20 mouse cellular contexts compared by ENCODE assay signal in the genomic region with DNA sequence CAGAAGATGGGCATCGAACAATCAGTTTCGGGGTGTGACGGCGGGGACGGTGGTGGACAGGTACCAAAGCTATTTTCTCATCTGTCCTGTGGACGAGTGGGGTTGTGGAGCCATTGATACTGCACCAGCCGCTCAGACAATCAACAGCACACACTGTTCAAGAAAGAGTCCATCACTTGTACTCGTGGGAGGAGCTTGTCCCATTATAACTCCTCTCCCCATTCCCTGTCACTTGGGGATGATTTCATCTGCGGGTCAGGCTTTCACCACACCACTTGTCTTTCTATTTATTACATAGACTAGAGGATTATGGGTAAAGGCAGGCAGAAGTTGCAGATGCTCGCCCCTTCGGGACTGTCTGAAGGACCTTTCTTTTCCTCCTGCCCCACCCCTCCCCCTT. TPM values are rescaled to one million over a fixed set of nuclear protein-coding genes. Genes with fewer than 3 reads are reported as not detected.
A peak's percentile ranks its signal among the peaks of the same experiment; 100 is the strongest.
DNase-seq lines count a peak whose midpoint lies in the region; ATAC-seq and TF ChIP-seq lines count a peak whose summit lies in the region.
"Had no signal": no experiment of that assay in that cellular context is flagged by ENCODE, and none has a peak within 500 bp of the region (broad histone marks: within the 10 kb centered on the region; RNA-seq: fewer than 3 reads in every experiment).

No protein-coding gene starts in this region.

- peaks cover 36% of the 10 kb centered on the region for H3K4me1 ChIP-seq in heart, embryonic 12.5 days (replicated peaks)
- peaks cover 29% of the 10 kb centered on the region for H3K4me1 ChIP-seq in heart, embryonic 15.5 days (replicated peaks)
- H3K4me1 ChIP-seq in kidney, adult 2 months (ENCODE audit: control insufficient read depth, insufficient read depth, low read length) = no peaks in the 10 kb centered on the region

- peaks cover 27% of the 10 kb centered on the region for H3K36me3 ChIP-seq in heart, embryonic 12.5 days
- no peaks in the 10 kb centered on the region for H3K36me3 ChIP-seq in heart, embryonic 15.5 days
- H3K36me3 ChIP-seq in kidney, adult 2 months (ENCODE audit: control insufficient read depth, insufficient read depth, low read length) = no peaks in the 10 kb centered on the region

- ATAC-seq in heart, embryonic 12.5 days (ENCODE audit: insufficient number of reproducible peaks, low FRiP score) = 0 out of 2 replicates have a peak, but pooled peaks have one; percentile 26
- ATAC-seq in heart, embryonic 15.5 days (replicated peaks; ENCODE audit: insufficient number of reproducible peaks, insufficient read depth, low FRiP score, low read depth) = no peak; the same call in 1 of the 2 replicates
- ATAC-seq: activated CD4-positive, CD25-positive, alpha-beta regulatory T cell, adult 4 months; forebrain, embryonic 13.5 days; forebrain, postnatal 0 days; intestine, embryonic 16.5 days; Patski had no signal

- peak; percentile 50 to 58 for DNase-seq in heart, adult 18-20 months
- no peak for DNase-seq in heart, adult 8-10 months (ENCODE audit: low spot score)
- no peak for DNase-seq in kidney, adult 2 months
- no peak for DNase-seq in right cerebral cortex, postnatal 25 days
- DNase-seq: adrenal gland, adult 2 months; adrenal gland, postnatal 25 days; cerebellum, adult 18-20 months; cerebellum, postnatal 10 days; forebrain, postnatal 0 days; gastrocnemius, postnatal 36 days; kidney, adult 8-10 months had no signal

- 61% methylated on average over 11 of the region's 11 CpGs for WGBS in heart, embryonic 12.5 days
- 58% methylated on average over 11 of the region's 11 CpGs for WGBS in heart, embryonic 15.5 days
- WGBS in kidney, adult 2 months = 91% methylated on average over 11 of the region's 11 CpGs

- no peak for TF ChIP-seq POLR2A in kidney, adult 2 months (IDR thresholded peaks at IDR 0.05; ENCODE audit: low read depth, low read length)

- H3K27ac ChIP-seq in heart, embryonic 12.5 days (ENCODE audit: poor library complexity, severe bottlenecking) = peak overlapping the region; percentile 98
- peak overlapping the region; percentile 98 for H3K27ac ChIP-seq in heart, embryonic 15.5 days
- H3K27ac ChIP-seq in kidney, adult 2 months (ENCODE audit: insufficient read depth, low read depth, low read length) = no peak overlapping the region
- H3K27ac ChIP-seq: embryonic facial prominence, embryonic 10.5 days; forebrain, embryonic 13.5 days; hindbrain, embryonic 15.5 days had no signal

- H3K27me3 ChIP-seq in heart, embryonic 12.5 days (replicated peaks) = no peaks in the 10 kb centered on the region
- no peaks in the 10 kb centered on the region for H3K27me3 ChIP-seq in heart, embryonic 15.5 days
- H3K27me3 ChIP-seq in kidney, adult 2 months (replicated peaks; ENCODE audit: control insufficient read depth, insufficient read depth, low read length) = no peaks in the 10 kb centered on the region; the same call in 1 of the 2 replicates
- H3K27me3 ChIP-seq: CH12.LX; forebrain, embryonic 13.5 days; hindbrain, embryonic 15.5 days had no signal

- H3K9ac ChIP-seq in heart, embryonic 12.5 days = peak overlapping the region; percentile 43; the same call in 1 of the 2 replicates
- H3K9ac ChIP-seq in heart, embryonic 15.5 days = no peak overlapping the region
- H3K9ac ChIP-seq: forebrain, embryonic 13.5 days; forebrain, postnatal 0 days; hindbrain, embryonic 15.5 days had no signal

- H3K4me3 ChIP-seq in heart, embryonic 12.5 days = no peak overlapping the region
- no peak overlapping the region for H3K4me3 ChIP-seq in heart, embryonic 15.5 days
- no peak overlapping the region for H3K4me3 ChIP-seq in kidney, adult 2 months (ENCODE audit: insufficient read depth, low read depth, low read length)
- H3K4me3 ChIP-seq: embryonic facial prominence, embryonic 10.5 days; forebrain, embryonic 13.5 days; hindbrain, embryonic 15.5 days had no signal

- H3K4me2 ChIP-seq in heart, embryonic 12.5 days = no peak overlapping the region
- H3K4me2 ChIP-seq in heart, embryonic 15.5 days = no peak overlapping the region
- H3K4me2 ChIP-seq: forebrain, embryonic 13.5 days had no signal

- H3K9me3 ChIP-seq in heart, embryonic 12.5 days (replicated peaks) = no peaks in the 10 kb centered on the region
- H3K9me3 ChIP-seq in heart, embryonic 15.5 days (replicated peaks) = no peaks in the 10 kb centered on the region
- H3K9me3 ChIP-seq: embryonic facial prominence, embryonic 10.5 days; hindbrain, embryonic 15.5 days had no signal

- TF ChIP-seq CTCF in kidney, adult 2 months (conservative IDR thresholded peaks at IDR 0.05; ENCODE audit: insufficient read depth, insufficient read length, low read depth, low read length) = no peak

RNA-seq across cellular contexts. Expression of a gene that starts 11.6 kb away (rescaled TPM):
- 100 to 1,000 TPM; 193 to 194 TPM for total RNA-seq in heart, adult 18-20 months (2021)
- 100 to 1,000 TPM; 174 to 207 (median 195) TPM for total RNA-seq in heart, adult 8-10 months (2022)
- polyA plus RNA-seq in heart, embryonic 12.5 days (2016; fragmentation: Nextera tagmentation; extraction: Ambion mirVana) = 73.3 and 73.4 TPM in 2 replicates
- polyA plus RNA-seq in heart, embryonic 15.5 days (2015; fragmentation: Nextera tagmentation; extraction: Ambion mirVana) = 80.7 and 87.1 TPM in 2 replicates
- 2.1 and 3.6 TPM in 2 replicates for polyA plus RNA-seq in kidney, adult 2 months (2012; rRNA removed)
- total RNA-seq: CH12.LX had no signal
- polyA plus RNA-seq: activated CD4-positive, CD25-positive, alpha-beta regulatory T cell, adult 4 months had no signal

Comparison
In these comparisons a context has a peak if more than half of its experiments do, and no peak if none do; other contexts are left out.
1. DNase-seq: peak in heart, adult 18-20 months (2 of 2); none in heart, adult 8-10 months (single experiment), kidney, adult 2 months (single experiment) and right cerebral cortex, postnatal 25 days (single experiment).
2. RNA of a gene that starts 11.6 kb away (polyA plus RNA-seq): 80.7 to 87.1 TPM in heart, embryonic 15.5 days and 73.3 to 73.4 TPM in heart, embryonic 12.5 days; 2.1 to 3.6 TPM in kidney, adult 2 months; every median in the first group is over 10 times any median in the second.